Mouse (Mus musculus) frontal cortex, adult 2 months (tissue): Measurements from ENCODE around the gene Mamstr. TPM values are rescaled to one million over a fixed set of nuclear protein-coding genes. Genes with fewer than 3 reads are reported as not detected.

Experiments used
- DNase-seq, 2 experiments: peaks; one replicate each; pipeline ENCODE4 v3.0.0; 2022; ENCODE audit warnings: low spot score in 1 of 2; ENCODE audit errors: extremely low spot score in 1 of 2
- polyA plus RNA-seq: library from polyadenylated mRNA; depleted of rRNA; stranded (reverse); fragments of >200 nt; gene quantifications from 2 replicates; pipeline ENCODE4 v1.2.3, GENCODE M21; 2012; rRNA removed

Gene Mamstr
- polyA plus RNA-seq, 1 experiment: 5.9 TPM

- DNase-seq: no peak
Observed at GRCm38 (mm10) chr7:45686841-45687240, 47.1 kb downstream of the Mamstr start.

- no peak for DNase-seq
Observed at GRCm38 (mm10) chr7:45689099-45689498, 49.3 kb downstream of the Mamstr start.

- DNase-seq: no peak
Observed at GRCm38 (mm10) chr7:45689800-45690199, 50.0 kb downstream of the Mamstr start.

- DNase-seq: no peak
Observed at GRCm38 (mm10) chr7:45692364-45692763, 52.6 kb downstream of the Mamstr start.

GRCm38 (mm10) chr7:45693921-45694591, 54.3 kb downstream of the Mamstr start, which contains the start of gene Sec1:
Gene Sec1 (minus strand): TSS chr7:45694402.
- no peak for DNase-seq

GRCm38 (mm10) chr7:45695098-45695497, 55.3 kb downstream of the Mamstr start:
- no peak for DNase-seq

Other genes starting within 250 kb of the Mamstr start
- gene Snrnp70, start 244.2 kb upstream of the Mamstr start, polyA plus RNA-seq: 854 and 909 TPM in 2 replicates
- 0.06 TPM in 1 of 2 replicates, not detected in the other for gene Kcna7, start 234.3 kb upstream of the Mamstr start, polyA plus RNA-seq
- 0.12 and 0.23 TPM in 2 replicates for gene Ntf5, start 226.3 kb upstream of the Mamstr start, polyA plus RNA-seq
- not detected in 2 replicates for gene Lhb, start 219.2 kb upstream of the Mamstr start, polyA plus RNA-seq
- 20.5 and 20.9 TPM in 2 replicates for gene Gys1, start 205.1 kb upstream of the Mamstr start, polyA plus RNA-seq
- gene Ruvbl2, start 201.9 kb upstream of the Mamstr start, polyA plus RNA-seq: 46.9 and 47.2 TPM in 2 replicates
- gene Ftl1, start 180.1 kb upstream of the Mamstr start, polyA plus RNA-seq: 647 and 719 TPM in 2 replicates
- 108 and 110 TPM in 2 replicates for gene Bax, start 173.1 kb upstream of the Mamstr start, polyA plus RNA-seq
- 0.12 and 0.17 TPM in 2 replicates for gene Tulp2, start 158.1 kb upstream of the Mamstr start, polyA plus RNA-seq
- gene Gm45808, start 153.2 kb upstream of the Mamstr start, polyA plus RNA-seq: 0.23 TPM in 1 of 2 replicates, not detected in the other
- gene Dhdh, start 151.2 kb upstream of the Mamstr start, polyA plus RNA-seq: 8.0 and 8.8 TPM in 2 replicates
- gene Nucb1, start 129.6 kb upstream of the Mamstr start, polyA plus RNA-seq: 88.5 and 103 TPM in 2 replicates
- gene Ppp1r15a, start 113.7 kb upstream of the Mamstr start, polyA plus RNA-seq: 19.9 and 20.3 TPM in 2 replicates
- gene Plekha4, start 113.6 kb upstream of the Mamstr start, polyA plus RNA-seq: 5.4 and 8.5 TPM in 2 replicates
- 0.34 and 0.53 TPM in 2 replicates for gene Hsd17b14, start 85.1 kb upstream of the Mamstr start, polyA plus RNA-seq
- 22.6 and 23.2 TPM in 2 replicates for gene Bcat2, start 69.8 kb upstream of the Mamstr start, polyA plus RNA-seq
- not detected in 2 replicates for gene Fgf21, start 24.5 kb upstream of the Mamstr start, polyA plus RNA-seq
- gene Fut1, start 22.7 kb upstream of the Mamstr start, polyA plus RNA-seq: 0.08 TPM in 2 replicates
- 0.08 and 0.10 TPM in 2 replicates for gene Izumo1, start 18.2 kb upstream of the Mamstr start, polyA plus RNA-seq
- 7.2 and 7.3 TPM in 2 replicates for gene Rasip1, start 12.5 kb upstream of the Mamstr start, polyA plus RNA-seq
- gene Fut2, start 26.4 kb downstream of the Mamstr start, polyA plus RNA-seq: 0.13 and 0.16 TPM in 2 replicates
- gene Ntn5, start 44.0 kb downstream of the Mamstr start, polyA plus RNA-seq: 1.7 and 4.7 TPM in 2 replicates
- 1.4 TPM in 2 replicates for gene Sec1, start 54.4 kb downstream of the Mamstr start, polyA plus RNA-seq
- gene Car11, start 59.9 kb downstream of the Mamstr start, polyA plus RNA-seq: 283 and 318 TPM in 2 replicates
- gene Dbp, start 65.1 kb downstream of the Mamstr start, polyA plus RNA-seq: 208 and 221 TPM in 2 replicates
- 280 and 304 TPM in 2 replicates for gene Rpl18, start 75.5 kb downstream of the Mamstr start, polyA plus RNA-seq
- 22.4 and 23.3 TPM in 2 replicates for gene Sphk2, start 78.0 kb downstream of the Mamstr start, polyA plus RNA-seq
- 0.18 and 0.21 TPM in 2 replicates for gene Fam83e, start 81.2 kb downstream of the Mamstr start, polyA plus RNA-seq
- not detected in 2 replicates for gene Spaca4, start 85.8 kb downstream of the Mamstr start, polyA plus RNA-seq
- 170 and 198 TPM in 2 replicates for gene Lmtk3, start 143.8 kb downstream of the Mamstr start, polyA plus RNA-seq
- gene Sult2b1, start 144.7 kb downstream of the Mamstr start, polyA plus RNA-seq: 15.2 and 17.7 TPM in 2 replicates
- 158 and 167 TPM in 2 replicates for gene Cyth2, start 174.6 kb downstream of the Mamstr start, polyA plus RNA-seq
- 2.1 and 2.6 TPM in 2 replicates for gene Kcnj14, start 184.8 kb downstream of the Mamstr start, polyA plus RNA-seq
- 17.9 TPM in 2 replicates for gene Grwd1, start 191.0 kb downstream of the Mamstr start, polyA plus RNA-seq
- gene Kdelr1, start 232.8 kb downstream of the Mamstr start, polyA plus RNA-seq: 95.1 and 121 TPM in 2 replicates
- 15.5 and 17.7 TPM in 2 replicates for gene Grin2d, start 238.4 kb downstream of the Mamstr start, polyA plus RNA-seq